Mouse (Mus musculus) cerebellum, adult 2 months (tissue): ENCODE measurements around the gene Crym. TPM values are rescaled to one million over a fixed set of nuclear protein-coding genes. Genes with fewer than 3 reads are reported as not detected.
A peak's percentile ranks its signal among the peaks of the same experiment; 100 is the strongest.

Experiments used
- DNase-seq, 2 experiments: peaks; one replicate each; pipeline ENCODE4 v3.0.0; 2021
- H3K27ac ChIP-seq: fragments of 200-500 bp; 2 replicates; pipeline ENCODE4 v1.5.1; 2012; ENCODE audit warnings: low read length, control low read depth, inconsistent platforms; ENCODE audit not compliant: insufficient read depth
- H3K27me3 ChIP-seq: fragments of 200-500 bp; 2 replicates; pipeline ENCODE4 v1.6.1; 2012; ENCODE audit warnings: inconsistent platforms, mild to moderate bottlenecking, low read length, moderate library complexity; ENCODE audit not compliant: control insufficient read depth, insufficient read depth
- H3K4me1 ChIP-seq: fragments of 200-500 bp; 2 replicates; pipeline ENCODE4 v1.6.1; 2011; ENCODE audit warnings: low read length; ENCODE audit not compliant: control insufficient read depth, insufficient read depth
- H3K4me3 ChIP-seq: fragments of 200-500 bp; replicated peaks from 2 replicates; pipeline ENCODE3; 2011; ENCODE audit warnings: mild to moderate bottlenecking, low read depth, low read length, control low read depth; ENCODE audit not compliant: insufficient read depth
- CTCF ChIP-seq: fragments of 200-500 bp; IDR thresholded peaks from 2 replicates; pipeline ENCODE4 v1.5.1; 2011; ENCODE audit warnings: low read depth, mild to moderate bottlenecking, control low read depth, low read length, moderate library complexity, borderline replicate concordance; ENCODE audit not compliant: insufficient read depth
- POLR2A ChIP-seq: fragments of 200-500 bp; IDR thresholded peaks from 2 replicates; pipeline ENCODE4 v1.6.1; 2011; ENCODE audit warnings: low read length, control low read depth, borderline replicate concordance; ENCODE audit not compliant: insufficient read depth
- WGBS: fragments of 180-500 bp; shearing (Covaris S2); methylation state at CpG from one replicate; pipeline ENCODE4 v1.1.7; 2018; 5-methylcytosine and 5-hydroxymethylcytosine counted together
- polyA plus RNA-seq: library from polyadenylated mRNA; depleted of rRNA; stranded (reverse); fragments of >200 nt; gene quantifications from 2 replicates; pipeline ENCODE4 v1.2.3, GENCODE M21; 2012

Gene Crym
- polyA plus RNA-seq, 1 experiment: 0.11 TPM

DNA sequence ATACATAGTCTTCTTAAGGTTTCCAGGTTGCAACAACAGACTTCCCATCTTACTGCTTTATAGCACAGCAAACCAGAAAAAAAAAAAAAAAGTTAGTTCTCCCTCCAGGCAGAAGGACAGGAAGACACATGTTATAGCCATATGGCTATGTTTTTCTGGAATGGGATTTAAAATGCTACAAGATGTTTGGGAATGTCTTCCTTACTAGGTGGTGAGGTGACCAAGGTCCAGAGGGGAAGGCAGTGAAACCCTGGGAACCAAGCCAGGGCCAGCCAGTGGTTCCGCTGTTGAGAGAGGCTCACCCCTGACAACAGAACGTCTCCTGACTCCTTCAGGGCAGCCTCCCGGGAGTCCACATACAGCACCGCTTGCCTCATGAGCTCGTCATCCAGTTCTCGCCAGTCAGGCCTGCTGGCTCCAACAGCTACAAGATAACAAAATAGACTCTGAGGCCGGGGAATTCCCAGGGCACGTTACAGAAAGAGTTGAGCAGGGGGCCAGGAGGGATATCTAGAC, 11.7 kb downstream of the Crym start:
- WGBS: 34% methylated on average over 8 of the region's 8 CpGs
- H3K4me1 ChIP-seq: peaks cover 4% of the 10 kb centered on the region
- H3K27ac ChIP-seq: no peak overlapping the region
- TF ChIP-seq POLR2A (no peak), CTCF (no peak)
- no peaks in the 10 kb centered on the region; the same call in 1 of the 2 replicates for H3K27me3 ChIP-seq
- H3K4me3 ChIP-seq: no peak overlapping the region
- peak; percentile 54 to 62 for DNase-seq

DNA sequence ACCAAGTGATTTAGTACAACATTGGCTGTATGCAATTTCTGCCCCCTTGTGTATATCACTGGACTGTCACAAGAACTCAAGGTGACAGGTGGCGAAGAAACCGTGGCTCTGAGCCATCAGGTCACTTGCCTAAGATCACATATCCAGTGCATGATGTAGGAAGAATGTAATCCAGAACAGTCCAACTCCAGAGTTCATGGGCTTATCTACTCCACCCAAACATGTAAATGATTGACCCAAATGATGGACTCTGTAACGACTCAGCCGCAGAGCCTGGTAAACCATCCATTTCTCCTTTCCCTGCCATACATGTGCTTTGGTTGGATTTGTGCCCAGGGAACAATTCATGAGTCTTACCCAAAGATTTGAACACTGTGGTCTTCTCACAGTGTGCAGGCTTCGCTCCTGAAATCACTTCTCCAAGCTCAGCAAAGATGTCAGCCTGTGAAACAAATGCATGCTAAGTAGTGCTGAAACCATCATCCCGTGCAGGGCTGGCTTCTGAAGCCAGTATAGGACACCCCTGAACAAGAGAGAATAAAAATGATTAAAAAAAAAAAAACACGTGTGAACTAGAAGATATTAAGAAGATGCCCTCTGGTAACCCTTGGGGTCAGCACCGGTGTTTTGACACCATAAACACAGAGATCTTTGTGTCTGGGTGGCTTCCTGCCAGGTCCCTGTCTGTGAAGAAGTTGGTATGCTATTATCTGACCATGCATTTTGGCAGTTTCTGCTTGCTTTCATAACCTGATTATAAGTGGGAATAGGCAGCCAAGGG, 12.4 kb downstream of the Crym start:
- TF ChIP-seq POLR2A (no peak), CTCF (no peak)
- WGBS: 33% methylated on average over 8 of the region's 8 CpGs
- Histone ChIP-seq H3K4me3 (no peak overlapping the region), H3K4me1 (peaks cover 4% of the 10 kb centered on the region), H3K27me3 (no peaks in the 10 kb centered on the region), H3K27ac (no peak overlapping the region)
- DNase-seq: no peak

DNA sequence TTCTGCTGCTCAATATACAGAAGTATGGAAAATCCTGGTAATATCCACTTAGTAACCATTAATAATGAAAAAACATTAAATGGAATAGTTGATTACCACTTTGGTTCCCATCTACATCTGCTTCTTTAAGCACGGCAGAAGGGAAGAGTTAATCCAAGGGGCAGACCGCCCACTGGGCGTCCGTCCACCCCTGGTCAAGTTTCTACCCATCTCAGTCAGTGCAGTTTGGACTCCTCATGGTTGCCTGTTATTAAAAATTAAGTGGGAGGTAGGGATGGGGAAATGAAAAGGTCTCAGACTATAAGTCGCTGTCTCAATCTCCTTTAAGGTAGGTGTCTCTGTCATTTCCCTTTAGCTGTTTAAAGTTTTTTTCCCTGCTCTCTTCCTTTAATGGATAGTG, 13.0 kb downstream of the Crym start:
- no peak for DNase-seq
- no peak overlapping the region for H3K4me3 ChIP-seq
- H3K27me3 ChIP-seq: no peaks in the 10 kb centered on the region
- no peak overlapping the region for H3K27ac ChIP-seq
- WGBS: 69% methylated on average over 5 of the region's 5 CpGs
- TF ChIP-seq CTCF (no peak), POLR2A (no peak)
- peaks cover 4% of the 10 kb centered on the region for H3K4me1 ChIP-seq

DNA sequence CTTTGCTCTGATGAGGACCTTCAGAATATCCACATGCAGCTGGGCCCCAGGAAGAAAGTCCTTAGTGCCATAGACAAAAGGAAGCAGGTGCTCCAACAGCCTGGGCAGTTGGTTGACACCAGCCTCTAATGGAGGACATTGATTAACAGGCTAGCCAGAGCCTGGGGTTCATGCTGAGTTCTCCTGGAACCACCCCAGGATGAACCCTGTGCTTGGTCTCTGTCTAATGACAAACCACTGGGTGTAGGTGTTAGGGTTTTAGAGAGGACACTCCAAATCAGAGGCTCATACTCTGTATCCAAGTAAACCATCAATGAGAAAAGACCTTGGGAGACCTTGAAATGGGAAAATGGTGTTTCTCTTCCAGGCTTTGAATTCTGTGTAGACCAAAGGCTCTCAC, 19.0 kb downstream of the Crym start:
- Histone ChIP-seq H3K27me3 (no peaks in the 10 kb centered on the region), H3K4me1 (peaks cover 6% of the 10 kb centered on the region), H3K4me3 (no peak overlapping the region), H3K27ac (no peak overlapping the region)
- TF ChIP-seq POLR2A (no peak), CTCF (no peak)
- no peak for DNase-seq

- Histone ChIP-seq H3K4me1 (peaks cover 6% of the 10 kb centered on the region), H3K27me3 (no peaks in the 10 kb centered on the region), H3K4me3 (no peak overlapping the region), H3K27ac (no peak overlapping the region)
- TF ChIP-seq POLR2A (no peak), CTCF (no peak)
- 48% methylated on average over 4 of the region's 4 CpGs for WGBS
- DNase-seq: peak in 1 of 2 experiments; percentile 40
Measured at GRCm38 (mm10) chr7:120181401-120182230, 20.3 kb downstream of the Crym start.

DNA sequence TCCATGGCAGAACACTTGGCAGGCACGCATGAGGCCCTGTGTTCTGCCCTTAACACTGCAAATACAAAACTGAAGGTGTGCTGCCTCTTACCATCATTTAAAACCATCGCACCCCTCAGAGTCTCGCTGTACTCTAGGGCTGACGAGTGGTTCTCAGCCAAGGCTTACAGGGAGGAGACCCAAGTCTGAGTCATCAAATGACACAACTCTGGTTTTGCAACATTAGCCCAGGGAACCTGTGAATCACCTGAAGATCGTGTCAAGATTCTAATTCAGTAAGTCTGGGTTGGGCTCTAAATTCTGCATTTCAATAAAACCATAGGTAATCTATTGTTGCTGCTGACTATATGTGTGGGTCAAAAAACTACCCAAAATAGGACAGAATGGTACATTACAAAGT, 21.4 kb downstream of the Crym start:
- DNase-seq: no peak
- WGBS: 61% methylated on average over 5 of the region's 5 CpGs

GRCm38 (mm10) chr7:120178935-120179334, 23.0 kb downstream of the Crym start:
- Histone ChIP-seq H3K27me3 (no peaks in the 10 kb centered on the region), H3K4me1 (peaks cover 6% of the 10 kb centered on the region), H3K4me3 (no peak overlapping the region), H3K27ac (no peak overlapping the region)
- no peak for TF ChIP-seq POLR2A
- TF ChIP-seq CTCF: no peak
- WGBS: 15% methylated on average over 2 of the region's 2 CpGs
- DNase-seq: no peak

More for the DNA sequence above, 21.4 kb downstream of the Crym start:
- no peak overlapping the region for H3K27ac ChIP-seq
- TF ChIP-seq POLR2A: no peak
- TF ChIP-seq CTCF: no peak
- no peak overlapping the region for H3K4me3 ChIP-seq
- H3K4me1 ChIP-seq: peaks cover 6% of the 10 kb centered on the region
- no peaks in the 10 kb centered on the region for H3K27me3 ChIP-seq
